Mouse (Mus musculus): ENCODE measurements around the gene Borcs5.

DNA sequence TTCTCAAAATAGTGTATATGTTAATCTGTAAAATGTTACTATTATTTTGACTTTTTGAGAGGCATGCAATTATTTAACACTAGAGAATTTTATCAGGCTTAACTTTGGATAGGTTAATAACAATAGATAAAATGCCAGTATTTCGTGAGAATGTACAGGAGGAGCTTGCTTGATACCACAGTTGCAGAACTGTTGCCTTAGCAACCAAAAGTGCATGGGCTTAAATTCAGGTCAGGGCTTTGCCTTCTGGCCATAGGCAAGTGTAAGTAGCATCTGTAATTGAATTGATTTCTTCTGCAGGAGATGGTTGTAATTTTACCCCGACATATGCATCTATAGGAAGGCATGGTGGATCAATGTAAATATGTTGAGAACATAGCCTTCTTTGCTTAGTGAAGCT is 45.7 kb downstream of the Borcs5 start:
- TF ChIP-seq CTCF (conservative IDR thresholded peaks at IDR 0.05; ENCODE audit: low read length) (no peak), NANOG (IDR thresholded peaks at IDR 0.05; ENCODE audit: borderline replicate concordance, low read length) (no peak)

Measured in E14TG2a.4 (cell line).